Mouse (Mus musculus) yolk sac, embryonic 10.5 days (tissue): ENCODE data around the gene Gal3st1.
"Not testable (repeated sequence)": the region's sequence is repeated elsewhere in the genome, so short reads cannot be mapped to it uniquely, and the experiment has no call there.

Experiments
- DNase-seq: peaks from one replicate; pipeline ENCODE4 v3.0.0-alpha.2; 2017; ENCODE audit warnings: low spot score

Gene Gal3st1

DNA sequence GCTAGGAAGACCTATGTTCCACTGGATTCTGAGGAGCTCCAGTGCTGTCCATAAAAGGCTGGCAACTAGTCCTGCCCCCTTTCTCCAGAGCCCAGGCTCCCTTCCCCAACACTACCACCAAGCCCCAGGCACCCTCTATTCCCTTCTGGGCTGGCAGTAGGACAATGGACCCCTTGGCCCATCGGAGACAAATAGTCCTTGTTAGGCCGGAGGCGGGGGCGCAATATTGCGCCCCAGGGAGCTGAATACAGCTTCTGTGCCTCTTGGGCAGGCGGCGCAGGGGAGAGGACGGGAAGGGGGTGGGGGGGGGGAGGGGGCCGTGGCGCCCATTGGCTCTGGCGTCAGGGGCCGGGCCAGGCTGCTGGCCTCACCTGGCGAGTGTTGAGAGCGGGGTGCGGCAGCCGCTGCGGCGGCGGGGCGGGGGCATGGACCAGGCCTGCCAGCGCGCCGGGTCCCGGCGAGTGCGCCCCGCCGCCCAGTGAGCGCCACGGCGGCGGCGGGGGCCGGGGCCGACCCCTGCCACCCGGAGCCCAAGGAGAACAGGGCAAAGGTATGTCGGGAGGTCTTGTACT is at the start of gene Gal3st1:
Gene Gal3st1, plus strand, starts transcription at position 346 of the 572 bp plus-strand sequence.
- DNase-seq = peak; percentile 77

DNA sequence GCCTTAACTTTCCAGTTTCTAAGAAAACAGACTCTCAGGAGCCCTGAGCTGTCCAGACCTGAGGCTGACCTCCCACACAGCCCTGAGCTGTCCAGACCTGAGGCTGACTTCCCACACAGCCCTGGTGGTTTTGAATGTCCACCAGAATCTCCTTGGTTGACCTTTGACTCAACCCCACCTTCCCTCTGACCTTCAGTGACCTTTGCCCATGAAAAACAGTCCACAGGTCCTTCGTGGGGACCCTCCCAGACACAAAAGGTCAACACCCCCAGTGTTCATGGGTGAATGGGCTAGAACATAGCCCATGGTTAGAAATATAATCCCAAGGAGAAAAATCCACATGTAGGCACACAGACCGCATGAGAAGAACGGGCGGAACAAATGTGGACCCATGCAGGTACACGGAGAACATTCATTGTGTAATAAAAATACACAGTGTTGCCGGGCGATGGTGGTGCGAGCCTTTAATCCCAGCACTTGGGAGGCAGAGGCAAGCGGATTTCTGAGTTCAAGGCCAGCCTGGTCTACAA is 49.6 kb upstream of the Gal3st1 start:
- DNase-seq = peak; percentile 51

DNA sequence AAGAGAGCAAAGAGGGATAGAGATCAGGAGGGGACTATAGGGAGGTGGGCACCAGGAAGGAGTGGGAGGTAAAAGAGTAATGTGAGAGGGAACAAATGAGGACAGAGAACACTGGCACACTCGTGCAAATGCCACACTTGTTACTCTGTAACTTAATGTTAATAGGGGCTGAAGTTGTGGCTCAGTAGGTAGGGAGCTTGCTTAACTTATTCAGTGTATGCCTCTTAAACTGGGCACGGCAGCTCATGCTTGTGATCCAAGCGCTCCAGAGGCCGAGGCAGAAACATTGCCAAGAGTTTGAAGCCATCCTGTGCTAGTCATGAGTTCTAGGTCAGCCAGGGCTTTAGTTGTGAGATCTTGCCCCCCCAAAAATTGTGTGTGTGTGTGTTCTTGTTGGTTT is 48.3 kb upstream of the Gal3st1 start:
- no peak for DNase-seq

- DNase-seq = no peak
Observed at GRCm38 (mm10) chr11:3936318-3936717, 47.1 kb upstream of the Gal3st1 start.

DNA sequence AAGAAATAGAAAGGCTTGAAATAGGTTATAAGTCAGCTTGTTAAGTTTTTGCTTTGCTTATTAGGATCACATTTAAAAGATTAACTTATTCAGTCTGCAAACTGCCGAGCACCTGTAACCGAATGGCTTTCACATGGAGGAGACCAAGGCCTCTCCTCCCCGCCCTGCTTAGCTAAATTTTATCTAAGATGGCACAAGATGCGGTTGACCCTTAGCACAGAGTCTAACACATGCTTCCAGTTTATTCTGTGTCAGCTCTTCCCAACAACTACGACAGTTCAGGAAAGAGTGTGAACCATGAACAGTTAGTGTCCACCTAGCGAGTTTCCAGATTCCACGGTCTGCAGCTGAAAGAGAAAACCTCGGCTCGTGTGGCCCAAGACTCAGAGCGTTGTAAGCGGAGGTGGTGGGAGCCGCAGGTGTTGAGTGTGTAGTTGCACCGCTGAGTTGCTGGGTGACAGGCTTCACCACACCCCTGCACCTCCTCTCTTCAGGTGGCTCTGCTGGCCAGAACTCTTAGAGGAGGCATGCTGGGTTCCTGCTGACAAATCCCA is 46.0 kb upstream of the Gal3st1 start:
- peak; percentile 56 for DNase-seq

DNA sequence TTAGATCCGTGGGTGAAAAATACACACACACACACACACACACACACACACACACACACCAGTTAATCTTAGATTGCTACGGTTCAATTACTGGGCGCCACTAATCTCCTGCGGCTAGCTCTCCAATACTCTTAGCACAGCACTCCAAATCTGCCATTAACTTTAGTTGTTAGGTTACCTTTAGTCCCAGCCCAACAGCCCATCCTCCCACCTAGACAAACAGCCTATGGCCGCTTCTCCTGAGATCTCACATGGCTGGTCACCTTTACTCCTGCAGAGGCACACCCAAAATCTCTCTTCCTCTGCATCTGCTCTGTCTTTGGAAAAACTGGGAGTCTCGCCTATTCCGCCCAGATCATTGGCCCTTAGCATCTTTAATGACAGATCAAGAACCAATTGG is 42.1 kb upstream of the Gal3st1 start:
- no peak for DNase-seq

DNA sequence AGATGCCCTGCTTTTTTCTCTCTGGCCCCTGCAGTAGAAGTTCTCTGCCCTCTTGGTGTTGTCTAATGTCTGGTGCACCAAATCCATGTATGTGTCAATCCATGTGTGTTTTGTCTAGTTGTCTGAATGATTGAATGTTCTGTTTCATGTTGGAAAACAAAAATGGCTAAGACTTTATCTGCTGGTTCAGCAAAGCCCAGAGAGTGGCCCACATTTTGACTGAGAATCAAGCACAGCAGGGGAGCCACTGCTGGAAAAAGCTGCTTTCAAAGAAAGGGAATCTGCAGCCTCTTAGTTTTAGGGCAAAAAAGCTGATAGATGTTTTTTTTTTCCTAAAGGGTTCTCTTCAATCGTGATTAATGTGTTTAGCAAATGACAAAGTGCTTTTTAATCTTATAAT is 37.0 kb upstream of the Gal3st1 start:
- DNase-seq = no peak

DNA sequence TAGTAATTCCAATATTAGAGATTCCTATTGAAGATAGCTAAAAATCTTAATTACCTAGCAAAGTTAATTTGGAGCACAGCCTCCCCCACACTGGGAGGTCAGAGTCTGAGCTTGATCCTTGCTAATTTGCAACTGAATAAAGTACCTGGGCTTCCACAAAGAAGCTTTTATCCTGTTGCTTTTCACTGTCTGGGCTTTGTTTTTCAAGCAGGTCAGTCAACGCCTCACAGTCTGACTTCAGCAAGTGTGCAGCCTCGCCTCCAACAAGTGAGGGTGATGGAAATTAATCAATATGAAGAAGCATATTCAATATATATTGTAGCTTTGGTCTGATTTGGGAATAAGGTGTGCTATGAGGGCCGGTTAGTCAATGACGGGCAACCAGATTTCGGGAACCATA is 28.6 kb upstream of the Gal3st1 start:
- DNase-seq = not testable (repeated sequence)

GRCm38 (mm10) chr11:3955371-3955770 is 28.1 kb upstream of the Gal3st1 start:
- not testable (repeated sequence) for DNase-seq

DNA sequence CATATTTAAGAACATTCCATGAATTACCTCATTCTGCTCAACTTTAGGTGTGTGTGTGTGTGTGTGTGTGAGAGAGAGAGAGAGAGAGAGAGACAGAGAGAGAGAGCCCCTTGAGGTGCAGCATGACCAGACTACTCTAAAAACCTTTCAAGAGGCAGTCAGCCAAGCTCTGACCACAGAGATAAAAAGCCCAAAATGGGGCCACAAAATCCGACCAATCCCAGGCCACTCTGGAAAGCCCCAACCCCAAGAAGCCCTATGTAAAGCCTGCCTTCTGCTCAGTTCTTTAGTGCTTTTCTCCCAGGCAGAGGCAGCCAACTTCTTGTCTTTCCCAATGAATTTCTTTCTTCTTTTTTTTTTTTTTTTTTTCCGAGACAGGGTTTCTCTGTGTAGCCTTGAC is 22.5 kb upstream of the Gal3st1 start:
- DNase-seq = no peak

DNA sequence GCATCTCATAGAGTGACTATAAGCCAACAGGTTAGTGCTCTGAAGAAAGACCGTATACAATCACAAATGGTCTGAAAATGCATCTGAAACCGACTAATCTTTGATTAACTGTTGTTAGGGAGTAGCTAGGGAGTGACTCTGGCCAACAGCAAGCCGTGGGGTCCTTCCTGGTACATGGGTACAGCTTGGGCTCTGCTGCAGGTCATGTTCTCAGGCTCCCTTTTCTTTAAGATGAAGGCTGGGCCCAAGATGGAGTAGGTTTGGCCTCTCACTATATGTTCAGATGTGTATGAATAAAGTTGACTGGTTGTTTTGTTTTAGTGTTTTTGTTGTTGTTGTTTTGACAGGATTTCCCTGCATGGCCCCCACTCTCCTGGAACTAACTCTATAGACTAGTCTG is 21.7 kb upstream of the Gal3st1 start:
- DNase-seq = no peak

DNA sequence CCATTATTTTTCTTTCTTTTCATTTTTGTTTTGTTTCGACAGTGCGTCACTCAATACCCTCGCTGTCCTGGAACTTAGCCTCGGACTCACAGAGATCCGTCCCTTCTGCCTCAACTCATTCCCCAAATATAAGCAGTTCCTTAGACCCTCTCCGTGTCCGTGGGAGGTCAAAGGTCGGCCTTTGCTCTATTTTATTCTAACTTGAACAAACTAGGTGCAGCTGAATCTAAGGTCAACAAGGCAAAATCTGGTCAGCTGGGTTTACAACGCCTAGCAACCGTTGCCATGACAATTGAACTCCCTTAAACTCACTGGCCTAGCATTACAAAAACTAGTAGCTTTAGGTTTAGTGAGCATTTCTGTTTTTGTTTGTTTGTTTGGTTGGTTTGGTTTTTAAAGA is 20.3 kb upstream of the Gal3st1 start:
- no peak for DNase-seq

DNA sequence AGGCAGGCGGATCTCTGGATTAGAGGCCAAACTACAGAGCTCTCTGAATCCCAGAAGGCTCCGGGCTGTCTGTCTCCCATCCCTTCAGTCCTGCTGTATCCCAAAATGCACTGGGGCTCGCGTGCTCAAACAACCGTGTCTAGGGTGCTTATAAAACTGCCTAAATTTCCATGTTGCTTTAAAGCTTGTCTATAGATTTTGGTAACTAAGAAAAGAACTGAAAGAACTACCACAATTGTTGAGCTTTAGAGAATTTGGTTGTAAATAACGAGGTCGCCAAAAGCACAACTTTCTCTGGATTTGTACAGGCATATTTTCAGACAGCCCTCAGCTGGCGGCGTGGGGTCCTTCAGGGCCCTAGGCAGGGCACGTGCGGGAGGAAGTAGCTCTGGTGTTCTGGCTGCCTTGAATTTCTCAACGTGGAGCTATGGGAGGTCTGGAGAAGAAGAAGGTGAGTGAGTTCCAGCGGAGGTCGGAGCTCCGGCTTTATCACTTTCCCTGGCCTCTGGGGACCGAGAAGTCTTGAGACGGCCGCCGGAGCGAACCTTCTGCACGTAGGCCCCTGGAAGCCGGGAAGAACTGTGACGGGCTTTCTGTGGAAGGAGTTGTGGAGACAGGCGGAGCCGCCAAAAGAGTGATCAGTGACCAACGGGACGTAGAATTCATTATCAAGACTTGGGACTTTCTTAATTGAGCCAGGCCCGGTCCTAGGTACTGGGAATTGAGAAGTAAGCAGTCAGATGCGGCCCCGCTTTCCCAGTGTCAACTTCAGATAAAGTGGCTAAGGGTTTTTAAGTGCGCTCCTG is 19.6 kb upstream of the Gal3st1 start, which contains the start of gene Pes1:
Gene Pes1, plus strand, starts transcription at position 366 of the 806 bp plus-strand sequence.
- peak; percentile 93 for DNase-seq

DNA sequence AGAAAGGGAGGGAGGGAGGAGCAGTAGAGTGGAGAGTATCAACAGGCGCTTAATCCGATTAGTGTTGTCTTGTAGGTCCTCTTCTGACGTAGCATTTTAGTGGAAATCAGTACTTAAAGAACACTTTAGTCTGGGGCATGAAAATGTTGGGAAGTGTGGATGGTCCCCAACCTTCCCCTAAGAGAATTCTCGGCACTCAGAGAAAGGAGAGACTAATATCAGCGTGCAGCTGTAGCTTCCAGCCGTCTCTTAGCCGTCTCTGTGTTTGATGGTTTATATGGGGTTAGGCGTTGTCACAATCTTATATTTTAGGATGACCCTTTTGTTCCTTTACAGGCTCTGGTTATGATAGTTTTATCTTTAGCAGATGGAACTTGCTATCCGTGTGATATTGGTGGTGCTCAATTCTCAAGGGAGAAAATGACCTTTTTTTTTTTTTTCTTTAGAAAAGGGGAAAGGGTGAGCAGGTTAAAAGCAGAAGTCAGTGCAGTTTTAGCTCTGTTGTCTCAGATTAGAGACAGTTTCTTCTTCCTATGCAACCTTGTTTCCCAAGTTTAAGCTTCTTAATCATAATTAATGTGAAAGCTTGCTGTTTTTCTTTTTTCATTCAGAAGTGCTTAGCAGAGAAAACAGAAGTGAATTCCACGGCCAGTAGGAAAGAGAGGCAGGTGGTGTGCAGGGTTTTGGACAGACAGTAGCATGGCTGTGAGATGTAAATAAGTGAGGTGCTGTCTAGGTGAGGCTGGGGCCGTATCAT is 18.8 kb upstream of the Gal3st1 start:
- DNase-seq = no peak

DNA sequence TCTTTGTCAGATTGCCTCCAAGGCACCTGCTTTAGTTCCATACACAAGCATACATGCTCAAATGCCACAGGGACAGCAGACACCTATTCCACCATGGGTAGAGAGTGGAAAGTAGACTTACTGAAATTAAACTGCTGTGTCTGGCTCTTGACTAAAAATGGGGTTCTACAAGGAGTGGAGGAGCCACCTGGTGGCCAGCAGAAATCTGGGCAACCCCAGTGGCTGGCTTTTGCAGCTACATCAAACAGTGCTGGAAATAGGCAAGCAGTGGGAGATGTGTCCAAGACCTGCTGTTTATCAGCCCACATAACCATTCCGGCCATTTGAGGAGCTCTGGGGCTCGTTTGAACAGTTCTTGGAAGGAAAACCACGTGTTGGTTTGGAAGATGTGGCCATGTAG is 13.6 kb upstream of the Gal3st1 start:
- no peak for DNase-seq

DNA sequence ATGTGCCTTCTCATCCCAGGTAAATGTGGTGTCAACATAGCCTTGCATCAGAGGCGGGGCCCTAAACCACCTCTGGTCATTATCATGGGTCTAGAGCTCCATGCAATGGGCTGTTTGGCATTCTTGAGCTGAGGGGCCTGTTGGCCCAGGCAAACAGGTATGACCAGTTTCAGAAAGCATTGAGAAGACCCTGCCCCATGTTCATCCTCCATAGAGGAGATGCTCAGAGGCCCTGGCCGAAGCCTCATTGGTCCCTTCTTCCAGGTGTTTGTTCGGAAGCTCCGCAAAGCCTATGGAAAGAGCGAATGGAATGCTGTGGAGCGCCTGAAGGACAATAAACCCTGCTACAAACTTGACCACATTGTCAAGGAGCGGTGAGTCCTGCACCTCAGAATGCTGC is 13.1 kb upstream of the Gal3st1 start:
- DNase-seq = no peak

DNA sequence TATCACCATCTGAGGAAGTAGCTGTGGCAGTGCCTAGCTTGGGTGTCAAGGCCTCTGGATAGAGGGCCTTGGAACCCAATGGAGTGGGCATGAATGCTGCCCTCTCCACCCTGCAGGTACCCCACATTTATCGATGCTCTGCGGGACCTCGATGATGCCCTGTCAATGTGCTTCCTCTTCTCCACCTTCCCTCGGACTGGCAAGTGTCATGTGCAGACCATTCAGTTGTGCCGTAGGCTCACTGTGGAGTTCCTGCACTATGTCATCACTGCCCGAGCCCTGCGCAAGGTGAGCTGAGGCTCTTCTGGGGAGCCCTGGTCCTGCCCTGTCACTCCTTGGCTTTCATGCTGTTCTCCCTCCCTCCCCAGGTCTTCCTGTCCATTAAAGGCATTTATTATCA is 10.4 kb upstream of the Gal3st1 start:
- DNase-seq = no peak

- no peak for DNase-seq
Observed at GRCm38 (mm10) chr11:3974311-3974710, 9.1 kb upstream of the Gal3st1 start.

DNA sequence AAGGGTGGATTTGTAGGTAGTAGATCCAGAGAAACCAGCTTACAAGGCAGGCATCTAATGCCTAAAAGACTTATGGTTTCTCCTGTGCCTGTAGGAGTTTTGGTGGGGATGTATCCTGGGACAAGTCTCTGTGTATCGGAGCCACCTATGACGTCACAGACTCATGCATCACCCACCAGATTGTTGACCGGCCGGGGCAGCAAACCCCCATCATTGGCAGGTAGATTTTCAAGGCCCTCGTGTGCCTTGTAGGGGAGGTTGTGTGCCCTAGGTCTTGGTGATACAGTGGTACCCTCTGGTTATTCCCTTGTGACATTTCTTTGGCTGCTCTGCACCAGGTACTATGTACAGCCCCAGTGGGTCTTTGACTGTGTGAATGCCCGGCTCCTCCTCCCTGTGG is 6.8 kb upstream of the Gal3st1 start, which contains the start of gene 4930556J24Rik:
Gene 4930556J24Rik, minus strand, starts transcription at position 101 of the 400 bp plus-strand sequence.
- no peak for DNase-seq

DNA sequence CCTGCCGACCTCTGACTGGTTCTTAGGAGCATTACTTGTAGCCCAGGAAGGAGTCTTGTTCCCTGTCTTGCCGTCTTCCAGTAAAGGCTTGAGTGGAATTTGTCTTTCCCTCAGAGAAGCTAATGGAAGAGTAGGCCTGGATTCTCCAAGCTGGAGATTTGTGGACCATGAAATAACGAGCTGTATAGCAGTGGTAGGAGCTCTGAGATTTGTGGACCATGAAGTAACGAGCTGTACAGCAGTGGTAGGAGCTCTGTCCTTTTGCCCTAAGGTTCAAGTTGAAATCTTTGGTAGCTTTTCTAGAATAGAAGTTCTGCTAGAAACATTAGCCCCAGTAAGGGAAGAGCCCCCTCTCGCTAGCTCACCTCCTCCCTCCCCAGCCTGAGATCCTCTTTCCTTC is 5.0 kb upstream of the Gal3st1 start:
- no peak for DNase-seq

DNA sequence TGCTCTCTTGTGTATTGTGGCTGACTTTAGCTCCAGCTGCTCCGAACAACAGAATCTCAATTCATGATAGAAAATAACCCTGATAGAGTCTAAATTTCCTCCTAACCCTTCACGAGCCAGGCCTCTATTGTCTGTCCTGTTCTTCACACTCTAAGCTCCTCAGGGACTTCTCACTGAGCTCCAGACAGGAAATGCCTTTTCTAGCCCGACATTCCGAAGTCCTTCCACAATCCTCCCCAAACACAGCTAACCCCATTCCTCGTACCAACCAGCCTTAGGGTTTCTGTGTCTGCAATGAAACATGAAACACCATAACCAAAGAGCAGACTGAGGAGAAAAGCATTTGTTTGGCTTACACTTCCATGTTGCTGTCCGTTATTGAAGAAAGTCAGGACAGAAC is 1.9 kb upstream of the Gal3st1 start:
- DNase-seq = no peak
